Mouse (Mus musculus) thymus, adult 2 months (tissue): ENCODE results near the gene Asic1.
"Not testable (repeated sequence)": the region's sequence is repeated elsewhere in the genome, so short reads cannot be mapped to it uniquely, and the experiment has no call there.

Source experiments
- CTCF ChIP-seq: fragments of 200-500 bp; IDR thresholded peaks from 2 replicates; pipeline ENCODE4 v1.5.1; 2012; ENCODE audit warnings: mild to moderate bottlenecking, control low read depth, low read length, moderate library complexity, borderline replicate concordance; ENCODE audit not compliant: control insufficient read depth, poor library complexity, insufficient read depth; ENCODE audit errors: extremely low read depth
- POLR2A ChIP-seq: fragments of 200-500 bp; IDR thresholded peaks from 2 replicates; pipeline ENCODE4 v1.6.1; 2012; ENCODE audit warnings: mild to moderate bottlenecking, low read length, control low read depth, moderate library complexity; ENCODE audit not compliant: control insufficient read depth, poor library complexity, insufficient read depth; ENCODE audit errors: extremely low read depth

DNA sequence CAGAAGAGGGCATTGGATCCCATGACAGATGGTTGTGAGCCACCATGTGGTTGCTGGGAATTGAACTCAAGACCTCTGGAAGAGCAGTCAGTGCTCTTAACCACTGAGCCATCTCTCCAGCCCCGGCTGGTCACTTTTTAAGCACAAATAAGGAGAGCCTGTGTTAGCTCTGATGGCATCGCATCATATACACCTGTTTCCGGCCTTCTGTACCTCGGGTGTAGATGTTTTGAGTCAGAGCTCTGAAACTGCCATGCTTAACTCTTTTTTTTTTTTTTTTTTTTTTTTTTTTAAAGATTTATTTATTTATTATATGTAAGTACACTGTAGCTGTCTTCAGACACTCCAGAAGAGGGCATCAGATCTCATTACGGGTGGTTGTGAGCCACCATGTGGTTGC is 56.9 kb downstream of the Asic1 start:
- not testable (repeated sequence) for TF ChIP-seq CTCF, POLR2A
